Mouse (Mus musculus): ENCODE data around the gene Agpat1. TPM values are rescaled to one million over a fixed set of nuclear protein-coding genes. Genes with fewer than 3 reads are reported as not detected.
A peak's percentile ranks its signal among the peaks of the same experiment; 100 is the strongest.

Agpat1 gene
- polyA plus RNA-seq (2012; rRNA removed): 255 and 267 TPM in 2 replicates

DNA sequence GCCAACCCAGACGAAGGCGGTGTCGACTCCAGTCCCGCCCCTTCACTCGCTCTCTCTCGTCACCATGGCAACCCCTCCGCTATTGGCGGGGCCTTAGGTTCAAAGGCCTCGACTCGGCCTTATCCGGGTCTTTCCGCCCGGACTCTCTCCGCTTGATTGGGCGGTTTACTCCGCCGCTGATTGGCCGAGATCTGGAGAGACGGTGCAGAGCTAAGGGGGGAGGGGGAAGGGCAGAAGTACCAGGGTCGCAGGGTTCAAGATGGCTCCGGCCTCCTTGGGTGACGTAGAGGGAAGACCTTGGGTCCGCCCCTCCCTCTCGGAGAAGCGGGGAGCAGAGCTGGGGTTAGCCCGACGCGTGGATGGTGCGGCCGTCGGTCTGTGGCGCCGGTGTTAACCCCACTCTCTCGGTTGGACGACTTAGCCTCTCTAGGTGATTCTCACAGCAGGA is at the start of gene Agpat1:
Gene Agpat1, plus strand, starts transcription at position 202 of the 448 bp plus-strand sequence.
- peak; percentile 98 for DNase-seq (ENCODE audit: low read depth, low spot score)
- under 1% methylated on average over 35 of the region's 35 CpGs for WGBS

DNA sequence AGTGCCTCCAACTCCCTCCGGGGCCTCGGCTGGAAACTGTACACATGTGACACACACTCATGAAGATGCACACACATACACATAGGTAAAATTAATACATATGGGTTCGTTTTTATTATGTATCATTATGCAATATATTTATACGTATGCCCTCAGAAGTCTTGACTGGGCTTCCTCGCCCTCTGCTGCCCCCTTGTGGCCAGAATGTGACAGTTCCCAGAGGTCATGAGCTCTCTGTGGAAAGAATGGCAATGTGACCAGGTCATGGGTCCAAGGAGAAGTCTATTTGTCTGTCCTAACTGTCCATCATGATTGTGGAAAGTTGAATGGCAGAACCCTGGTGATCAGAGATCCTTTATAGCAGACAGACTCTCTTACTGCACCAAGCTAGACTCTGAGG is 48.6 kb upstream of the Agpat1 start:
- peak; percentile 64 for DNase-seq (ENCODE audit: low read depth, low spot score)
- WGBS: 18% methylated on average over 5 of the region's 5 CpGs

DNA sequence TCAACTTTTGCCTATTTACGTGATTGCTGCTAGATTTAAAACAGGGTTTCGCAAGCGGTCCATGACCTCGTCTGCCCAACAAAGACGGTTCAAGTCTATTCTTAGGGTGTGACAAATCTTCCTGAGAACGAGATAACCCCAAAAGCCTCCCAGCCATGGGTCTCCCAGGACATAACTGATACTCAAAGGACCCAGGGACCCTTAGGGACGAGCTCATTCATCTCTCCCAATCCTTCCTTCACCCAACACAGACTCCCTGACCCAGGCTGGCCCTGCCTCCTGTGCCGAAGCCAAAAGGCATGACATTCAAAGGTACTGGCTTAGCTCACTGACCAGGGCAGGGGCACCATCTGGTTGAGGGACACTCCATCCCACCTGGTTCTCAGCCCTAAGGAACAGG is 47.7 kb upstream of the Agpat1 start:
- DNase-seq (ENCODE audit: low read depth, low spot score): no peak

DNA sequence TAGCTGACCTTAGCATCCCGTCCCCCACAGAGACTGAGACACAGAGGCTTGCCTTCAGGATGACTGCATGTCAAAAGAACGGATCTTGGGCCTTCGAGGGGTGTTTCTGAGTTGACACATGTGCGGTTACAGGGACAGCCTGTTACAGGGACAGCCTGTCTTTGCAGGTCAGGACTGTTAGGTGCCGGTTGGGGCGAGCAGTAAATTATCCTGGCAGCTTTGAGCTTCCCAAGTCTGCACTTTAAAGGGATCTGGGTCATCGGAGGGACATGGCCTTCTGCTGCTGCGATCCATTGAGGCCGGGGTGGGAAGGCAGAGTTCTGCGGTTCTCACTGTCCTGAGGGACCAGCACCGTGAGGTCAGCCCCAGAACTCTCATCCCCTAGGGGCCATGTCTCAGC is 46.7 kb upstream of the Agpat1 start:
- no peak for DNase-seq (ENCODE audit: low read depth, low spot score)
- 76% methylated on average over 11 of the region's 11 CpGs for WGBS

More for the DNA sequence above, 47.7 kb upstream of the Agpat1 start:
- 73% methylated on average over 8 of the region's 8 CpGs for WGBS

DNA sequence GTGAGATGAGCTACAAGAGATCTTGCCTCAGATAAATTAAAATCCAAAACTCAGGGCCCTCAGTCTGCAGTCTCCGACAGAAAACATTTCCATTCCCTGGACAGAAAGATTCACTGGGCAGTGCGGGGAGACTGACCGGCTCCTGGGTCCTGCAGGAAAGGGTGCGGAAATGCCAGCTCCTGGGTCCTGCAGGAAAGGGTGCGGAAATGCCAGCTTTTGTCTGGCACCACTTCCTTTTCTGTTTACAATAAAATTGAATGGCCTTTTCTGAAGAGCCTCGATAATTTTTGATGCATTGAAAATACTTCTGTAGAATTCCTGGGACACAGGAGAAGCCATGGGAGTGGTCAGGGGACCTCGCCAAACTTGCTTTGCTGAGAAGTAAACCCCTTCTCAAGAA is 44.9 kb upstream of the Agpat1 start:
- 84% methylated on average over 7 of the region's 7 CpGs for WGBS
- DNase-seq (ENCODE audit: low read depth, low spot score): no peak

DNA sequence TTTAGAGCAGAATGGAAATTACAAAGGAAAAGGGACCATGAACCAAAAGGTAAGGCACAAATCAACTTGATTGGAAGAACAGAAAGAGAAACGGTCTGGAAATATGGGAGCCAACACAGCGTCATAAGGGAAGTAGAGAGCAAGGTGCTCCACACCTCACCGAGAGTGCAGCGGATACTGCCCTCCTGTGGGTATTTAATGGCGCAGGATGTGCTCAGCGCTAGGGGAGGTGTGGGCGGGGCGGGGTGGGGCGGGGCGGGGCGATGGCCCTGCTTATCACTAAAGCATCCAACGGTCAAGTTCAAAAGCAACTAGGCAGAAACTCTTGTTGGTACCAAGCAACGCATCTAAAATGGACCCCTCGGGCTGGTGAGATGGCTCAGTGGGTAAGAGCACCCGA is 44.2 kb upstream of the Agpat1 start:
- DNase-seq (ENCODE audit: low read depth, low spot score): peak; percentile 43
- 17% methylated on average over 15 of the region's 15 CpGs for WGBS

DNA sequence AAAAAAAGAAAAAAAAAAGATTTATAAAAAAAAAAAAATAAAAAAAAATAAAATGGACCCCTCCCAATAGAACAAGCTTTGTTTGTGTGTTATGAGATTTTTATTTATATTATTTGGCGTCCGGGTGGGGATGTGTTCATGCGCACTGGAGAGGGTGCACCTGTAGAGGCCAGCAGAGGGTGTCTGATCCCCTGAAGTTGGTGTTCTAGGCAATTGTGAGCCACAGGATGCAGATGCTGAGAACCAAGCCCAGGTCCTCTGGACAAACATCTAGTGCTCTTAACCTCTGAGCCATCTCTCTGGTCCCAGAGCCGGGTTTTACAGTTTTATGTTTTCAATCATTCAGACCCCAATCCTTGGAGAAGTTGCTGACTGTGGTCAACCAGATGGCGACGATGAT is 43.6 kb upstream of the Agpat1 start:
- WGBS: 92% methylated on average over 6 of the region's 6 CpGs
- DNase-seq (ENCODE audit: low read depth, low spot score): no peak

DNA sequence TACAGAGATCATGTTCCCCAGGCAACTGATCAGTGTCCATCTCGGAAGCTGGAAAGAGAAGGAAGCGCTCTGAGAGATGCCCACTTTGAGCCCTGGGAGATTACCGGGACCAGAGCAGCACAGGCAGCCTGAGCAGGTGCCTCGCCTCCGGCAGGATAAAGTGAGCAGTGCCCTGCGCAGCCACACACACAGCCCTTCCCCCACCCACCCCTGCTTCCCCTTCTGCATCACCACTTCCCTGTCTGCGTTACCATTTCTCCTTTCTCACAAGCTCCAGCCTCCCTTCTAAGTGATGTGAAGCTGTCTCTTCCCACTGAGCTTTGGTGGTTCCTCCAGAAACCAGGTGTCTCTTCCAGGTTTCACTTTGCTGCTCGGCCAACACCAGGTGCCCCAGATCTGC is 42.9 kb upstream of the Agpat1 start:
- no peak for DNase-seq (ENCODE audit: low read depth, low spot score)
- WGBS: 66% methylated on average over 8 of the region's 8 CpGs

DNA sequence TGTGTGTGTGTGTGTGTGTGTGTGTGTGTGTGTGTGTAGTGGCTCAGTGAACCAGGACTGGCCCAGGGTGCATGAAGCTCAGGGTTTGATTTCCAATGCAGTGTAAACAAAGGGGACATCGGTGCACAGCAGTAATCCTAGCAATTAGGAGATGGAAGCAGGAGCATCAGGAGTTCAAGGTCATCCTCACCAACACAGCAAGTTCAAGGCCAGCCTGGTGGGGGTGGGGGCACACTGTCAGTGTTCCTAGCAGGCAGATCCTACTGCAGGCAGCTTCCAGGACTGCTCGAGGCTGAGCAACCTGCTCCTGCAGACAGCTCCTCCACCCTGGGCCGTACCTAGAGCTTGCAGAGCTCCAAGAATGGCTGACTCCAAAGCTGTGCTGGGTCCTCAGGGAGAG is 41.5 kb upstream of the Agpat1 start:
- WGBS: 59% methylated on average over 3 of the region's 3 CpGs
- no peak for DNase-seq (ENCODE audit: low read depth, low spot score)

DNA sequence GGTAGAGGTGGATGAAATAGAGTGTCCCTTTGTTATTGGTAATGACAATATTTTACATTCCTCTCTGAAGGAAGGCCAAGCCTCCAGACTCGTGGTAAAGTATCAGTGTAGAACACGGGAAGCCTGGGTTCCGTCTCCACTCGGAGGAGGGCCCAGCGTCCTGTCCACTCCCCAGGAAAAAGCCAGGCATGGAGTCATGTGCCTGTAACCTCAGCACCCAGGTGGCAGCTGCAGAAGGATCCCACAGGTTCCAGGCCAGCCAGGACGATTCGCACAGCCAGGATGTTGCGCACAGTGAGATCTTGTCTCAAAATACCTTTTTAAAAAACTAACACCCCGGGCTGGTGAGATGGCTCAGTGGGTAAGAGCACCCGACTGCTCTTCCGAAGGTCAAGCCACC is 40.7 kb upstream of the Agpat1 start:
- 73% methylated on average over 11 of the region's 11 CpGs for WGBS
- DNase-seq (ENCODE audit: low read depth, low spot score): no peak

DNA sequence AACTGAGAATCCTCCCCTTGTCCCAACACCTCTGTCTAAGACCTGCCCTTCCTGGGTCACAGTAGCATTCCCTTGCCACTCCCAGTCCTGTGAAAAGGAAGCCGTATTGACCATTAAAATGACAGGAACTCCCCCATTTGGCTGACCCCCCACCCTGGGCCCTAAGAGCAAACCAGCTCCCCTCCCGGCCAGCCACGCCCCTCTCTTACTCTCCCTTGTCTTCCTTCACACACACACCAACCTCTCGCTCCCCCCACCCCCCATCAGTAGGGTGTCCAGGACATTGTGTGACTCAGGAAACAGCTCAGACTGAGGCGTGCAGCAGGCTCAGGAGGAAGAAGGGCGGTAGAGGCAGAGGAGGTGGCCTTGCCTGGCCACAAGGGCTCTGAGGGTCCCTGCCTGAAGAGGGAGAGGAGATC is 40.0 kb upstream of the Agpat1 start, which contains the start of gene Notch4:
Gene Notch4, plus strand, starts transcription at position 266 of the 419 bp plus-strand sequence.
- no peak for DNase-seq (ENCODE audit: low read depth, low spot score)
- WGBS: 8% methylated on average over 6 of the region's 6 CpGs

DNA sequence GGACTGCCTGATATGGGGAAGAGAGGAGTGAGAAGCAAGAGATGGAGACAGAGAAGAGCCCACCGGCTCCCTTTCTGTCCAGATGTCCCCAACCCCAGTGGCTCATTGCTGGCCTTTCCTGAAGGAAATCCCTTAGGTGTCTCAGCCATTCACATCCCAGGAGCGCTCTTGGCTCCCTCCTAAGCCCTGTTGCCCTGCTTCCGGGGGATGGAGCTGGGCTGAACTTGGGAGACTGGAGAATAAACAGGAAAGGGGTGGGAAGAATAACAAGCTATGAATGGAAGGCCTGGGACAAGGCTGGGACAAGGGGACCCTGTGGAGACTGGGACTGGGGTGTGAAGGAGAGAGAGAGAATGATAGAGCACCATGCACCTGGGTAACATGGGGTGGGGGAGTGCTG is 39.3 kb upstream of the Agpat1 start:
- DNase-seq (ENCODE audit: low read depth, low spot score): no peak
- WGBS: 68% methylated on average over 3 of the region's 3 CpGs

DNA sequence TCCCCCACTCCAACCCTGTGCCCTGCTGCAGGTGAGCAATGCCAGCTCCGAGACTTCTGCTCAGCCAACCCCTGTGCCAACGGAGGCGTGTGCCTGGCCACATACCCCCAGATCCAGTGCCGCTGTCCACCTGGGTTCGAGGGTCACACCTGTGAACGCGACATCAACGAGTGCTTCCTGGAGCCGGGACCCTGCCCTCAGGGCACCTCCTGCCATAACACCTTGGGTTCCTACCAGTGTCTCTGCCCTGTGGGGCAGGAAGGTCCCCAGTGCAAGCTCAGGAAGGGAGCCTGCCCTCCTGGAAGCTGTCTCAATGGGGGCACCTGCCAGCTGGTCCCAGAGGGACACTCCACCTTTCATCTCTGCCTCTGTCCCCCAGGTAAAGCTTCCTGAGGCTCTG is 36.8 kb upstream of the Agpat1 start:
- WGBS: 53% methylated on average over 9 of the region's 9 CpGs
- DNase-seq (ENCODE audit: low read depth, low spot score): no peak

DNA sequence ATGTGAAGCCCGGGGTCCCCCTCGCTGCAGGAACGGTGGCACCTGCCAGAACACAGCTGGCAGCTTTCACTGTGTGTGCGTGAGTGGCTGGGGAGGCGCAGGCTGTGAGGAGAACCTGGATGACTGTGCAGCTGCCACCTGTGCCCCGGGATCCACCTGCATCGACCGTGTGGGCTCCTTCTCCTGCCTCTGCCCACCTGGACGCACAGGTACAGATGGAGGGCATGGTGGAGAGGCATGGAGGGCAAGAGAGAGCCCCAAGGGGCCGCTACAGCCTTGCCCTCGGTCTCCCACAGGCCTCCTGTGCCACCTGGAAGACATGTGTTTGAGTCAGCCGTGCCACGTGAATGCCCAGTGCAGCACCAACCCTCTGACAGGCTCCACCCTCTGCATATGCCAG is 35.6 kb upstream of the Agpat1 start:
- DNase-seq (ENCODE audit: low read depth, low spot score): no peak
- WGBS: 68% methylated on average over 13 of the region's 13 CpGs

DNA sequence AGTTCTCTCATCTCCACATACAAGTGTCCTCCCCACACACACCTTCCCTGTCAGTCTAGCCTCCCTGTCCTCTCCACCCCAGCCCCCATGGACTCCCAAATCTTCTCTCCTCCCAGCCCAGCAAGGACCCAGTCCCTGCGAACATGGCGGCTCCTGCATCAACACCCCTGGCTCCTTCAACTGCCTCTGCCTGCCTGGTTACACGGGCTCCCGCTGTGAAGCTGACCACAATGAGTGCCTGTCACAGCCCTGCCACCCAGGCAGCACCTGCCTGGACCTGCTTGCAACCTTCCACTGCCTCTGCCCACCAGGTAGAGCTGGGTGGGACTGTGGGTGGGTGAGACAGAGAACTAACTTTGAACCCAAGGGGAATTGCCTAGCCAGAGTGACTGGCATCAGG is 34.1 kb upstream of the Agpat1 start:
- DNase-seq (ENCODE audit: low read depth, low spot score): no peak
- WGBS: 80% methylated on average over 4 of the region's 4 CpGs

DNA sequence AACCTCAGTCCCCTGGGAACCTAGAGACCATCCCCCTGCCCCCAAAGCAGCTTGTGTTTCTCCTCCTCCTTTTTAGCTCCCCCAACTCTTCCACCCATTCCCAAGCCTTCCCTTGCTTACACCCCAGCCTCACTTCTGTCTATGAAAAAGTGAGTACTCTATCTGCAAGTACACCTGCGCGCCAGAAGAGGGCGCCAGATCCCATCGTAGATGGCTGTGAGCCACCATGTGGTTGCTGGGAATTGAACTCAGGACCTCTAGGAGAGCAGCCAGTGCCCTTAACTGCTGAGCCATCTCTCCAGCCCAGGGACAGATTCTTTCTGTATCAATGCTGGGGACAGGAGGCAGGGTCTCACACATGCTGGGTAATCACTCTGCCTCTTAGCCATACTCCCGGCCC is 32.2 kb upstream of the Agpat1 start:
- 32% methylated on average over 5 of the region's 5 CpGs for WGBS
- DNase-seq (ENCODE audit: low read depth, low spot score): no peak

DNA sequence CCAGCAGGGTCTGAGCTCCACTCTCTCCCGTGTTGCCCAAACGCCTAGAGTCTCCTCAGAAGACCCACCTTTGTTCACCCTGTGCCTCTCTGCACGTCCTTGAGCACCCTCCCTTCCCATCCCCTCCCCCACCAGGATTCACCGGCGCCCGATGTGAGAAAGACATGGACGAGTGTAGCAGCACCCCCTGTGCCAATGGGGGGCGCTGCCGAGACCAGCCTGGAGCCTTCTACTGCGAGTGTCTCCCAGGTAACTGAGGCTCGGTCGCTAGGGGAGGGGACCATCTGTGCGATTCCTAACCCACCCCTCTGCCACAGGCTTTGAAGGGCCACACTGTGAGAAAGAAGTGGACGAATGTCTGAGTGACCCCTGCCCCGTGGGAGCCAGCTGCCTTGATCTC is 31.7 kb upstream of the Agpat1 start:
- no peak for DNase-seq (ENCODE audit: low read depth, low spot score)
- 54% methylated on average over 15 of the region's 15 CpGs for WGBS

DNA sequence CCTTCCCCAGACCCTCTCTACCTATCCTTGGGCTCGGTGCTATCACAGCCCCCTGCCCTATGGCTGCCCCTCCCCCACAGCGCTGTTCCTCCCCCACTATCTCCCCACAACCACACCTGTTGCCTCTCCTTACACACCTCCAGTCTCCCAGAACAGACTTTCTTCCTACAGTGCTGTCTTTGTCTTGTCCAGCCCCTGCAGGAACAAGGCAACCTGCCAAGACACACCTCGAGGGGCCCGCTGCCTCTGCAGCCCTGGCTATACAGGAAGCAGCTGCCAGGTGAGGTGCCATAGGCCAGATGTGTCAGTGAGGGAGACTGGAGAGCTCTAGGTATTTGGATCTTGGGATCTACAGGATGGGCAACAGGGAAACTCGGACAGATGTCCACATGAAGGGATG is 27.5 kb upstream of the Agpat1 start:
- DNase-seq (ENCODE audit: low read depth, low spot score): no peak
- 29% methylated on average over 5 of the region's 5 CpGs for WGBS

DNA sequence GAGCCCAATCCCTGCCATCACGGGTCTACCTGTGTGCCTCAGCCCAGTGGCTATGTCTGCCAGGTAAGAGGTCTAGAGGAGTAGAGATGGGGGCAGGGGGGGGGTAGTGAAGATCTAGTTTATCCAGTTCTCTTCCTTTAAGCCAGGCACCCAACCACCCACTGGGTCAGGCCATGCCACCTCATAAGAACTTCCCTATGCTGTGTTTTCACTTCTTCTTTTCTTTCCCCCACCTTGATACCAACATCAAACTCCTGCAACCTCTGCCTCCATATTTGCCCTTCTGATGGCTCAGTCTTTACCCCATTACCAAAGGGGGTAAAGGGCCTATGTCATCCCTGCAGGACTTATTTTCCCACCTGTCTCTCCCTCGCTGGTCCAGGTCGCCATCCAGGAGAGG is 26.0 kb upstream of the Agpat1 start:
- WGBS: 87% methylated on average over 3 of the region's 3 CpGs
- DNase-seq (ENCODE audit: low read depth, low spot score): no peak

DNA sequence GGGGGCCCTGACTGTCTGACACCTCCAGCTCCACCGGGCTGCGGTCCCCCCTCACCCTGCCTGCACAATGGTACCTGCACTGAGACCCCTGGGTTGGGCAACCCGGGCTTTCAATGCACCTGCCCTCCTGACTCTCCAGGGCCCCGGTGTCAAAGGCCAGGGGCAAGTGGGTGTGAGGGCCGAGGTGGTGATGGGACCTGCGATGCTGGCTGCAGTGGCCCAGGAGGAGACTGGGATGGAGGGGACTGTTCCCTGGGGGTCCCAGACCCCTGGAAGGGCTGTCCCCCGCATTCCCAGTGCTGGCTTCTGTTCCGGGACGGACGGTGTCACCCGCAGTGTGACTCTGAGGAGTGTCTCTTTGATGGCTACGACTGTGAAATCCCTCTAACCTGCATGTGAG is 21.5 kb upstream of the Agpat1 start:
- whole genome bisulfite sequencing: 90% methylated on average over 12 of the region's 12 CpGs

DNA sequence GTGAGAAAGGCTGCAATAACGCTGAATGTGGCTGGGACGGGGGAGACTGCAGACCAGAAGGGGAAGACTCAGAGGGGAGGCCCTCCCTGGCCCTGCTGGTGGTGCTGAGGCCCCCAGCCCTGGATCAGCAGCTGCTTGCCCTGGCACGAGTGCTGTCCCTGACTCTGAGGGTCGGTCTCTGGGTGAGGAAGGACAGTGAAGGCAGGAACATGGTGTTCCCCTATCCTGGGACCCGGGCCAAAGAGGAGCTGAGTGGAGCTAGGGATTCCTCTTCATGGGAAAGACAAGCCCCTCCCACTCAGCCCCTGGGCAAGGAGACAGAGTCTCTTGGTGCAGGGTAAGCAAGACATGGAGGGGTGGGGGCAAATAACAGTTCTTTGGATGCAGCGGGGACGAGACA is 20.7 kb upstream of the Agpat1 start:
- WGBS: 74% methylated on average over 7 of the region's 7 CpGs

More for the DNA sequence above, 21.5 kb upstream of the Agpat1 start:
- DNase-seq (ENCODE audit: low read depth, low spot score): no peak

DNA sequence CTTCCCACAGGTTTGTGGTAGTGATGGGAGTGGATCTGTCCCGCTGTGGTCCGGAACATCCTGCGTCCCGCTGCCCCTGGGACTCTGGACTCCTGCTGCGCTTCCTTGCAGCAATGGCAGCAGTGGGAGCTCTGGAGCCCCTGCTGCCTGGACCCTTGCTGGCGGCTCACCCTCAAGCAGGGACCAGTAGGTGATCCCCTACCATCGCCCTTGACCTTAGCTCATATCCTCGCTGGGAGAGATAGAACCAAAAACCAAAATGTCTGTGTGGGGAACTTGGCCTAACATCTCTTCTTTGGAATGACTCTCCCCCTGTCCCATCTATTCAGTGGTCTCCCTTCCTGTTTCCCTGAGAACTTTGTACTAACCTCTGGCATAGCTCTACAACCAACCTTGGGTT is 20.2 kb upstream of the Agpat1 start:
- DNase-seq (ENCODE audit: low read depth, low spot score): no peak
- 94% methylated on average over 8 of the region's 8 CpGs for WGBS

More for the DNA sequence above, 20.7 kb upstream of the Agpat1 start:
- DNase-seq (ENCODE audit: low read depth, low spot score): no peak
